32 mouse cellular contexts compared by ENCODE assay signal in genomic region chr13:86336471-86336870, GRCm38 (mm10).
"Had no signal": no experiment of that assay in that cellular context is flagged by ENCODE, and none has a peak within 500 bp of the region (broad histone marks: within the 10 kb centered on the region; RNA-seq: fewer than 3 reads in every experiment).

No protein-coding gene starts in this region.

- H3K4me2 ChIP-seq: limb, embryonic 12.5 days; limb, embryonic 13.5 days; limb, embryonic 15.5 days; liver, embryonic 11.5 days; liver, embryonic 12.5 days; liver, embryonic 13.5 days; liver, embryonic 15.5 days; lung, embryonic 14.5 days; lung, embryonic 15.5 days; midbrain, embryonic 11.5 days; midbrain, embryonic 12.5 days; midbrain, embryonic 13.5 days; midbrain, embryonic 15.5 days; neural tube, embryonic 12.5 days; neural tube, embryonic 13.5 days had no signal

- H3K4me1 ChIP-seq: limb, embryonic 10.5 days; limb, embryonic 12.5 days; limb, embryonic 13.5 days; limb, embryonic 15.5 days; liver, embryonic 12.5 days; liver, embryonic 13.5 days; liver, embryonic 15.5 days; lung, embryonic 15.5 days; megakaryocyte, embryonic 14.5 days; midbrain, embryonic 10.5 days; midbrain, embryonic 12.5 days; midbrain, embryonic 13.5 days; midbrain, embryonic 15.5 days; neural tube, embryonic 12.5 days; neural tube, embryonic 13.5 days had no signal

- H3K4me3 ChIP-seq: limb, embryonic 10.5 days; limb, embryonic 12.5 days; limb, embryonic 13.5 days; limb, embryonic 15.5 days; liver, embryonic 12.5 days; liver, embryonic 13.5 days; liver, embryonic 15.5 days; lung, embryonic 15.5 days; megakaryocyte, embryonic 14.5 days; midbrain, embryonic 10.5 days; midbrain, embryonic 12.5 days; midbrain, embryonic 13.5 days; midbrain, embryonic 15.5 days; myocyte; neural tube, embryonic 12.5 days; neural tube, embryonic 13.5 days had no signal

- DNase-seq: left cerebral cortex, postnatal 4 days; liver; liver, embryonic 13.5 days; liver, postnatal 0 days; lung, adult 18-20 months; lung, adult 2 months; lung, embryonic 14.5 days; lung, postnatal 10 days; lung, postnatal 14 days; lung, postnatal 36 days; lung, postnatal 4 days; midbrain, embryonic 14.5 days had no signal

- H3K27ac ChIP-seq: limb, embryonic 10.5 days; limb, embryonic 12.5 days; limb, embryonic 13.5 days; limb, embryonic 15.5 days; liver, embryonic 12.5 days; liver, embryonic 13.5 days; liver, embryonic 14.5 days; liver, embryonic 15.5 days; lung, embryonic 15.5 days; macrophage; midbrain, embryonic 10.5 days; midbrain, embryonic 12.5 days; midbrain, embryonic 13.5 days; midbrain, embryonic 15.5 days; neural tube, embryonic 12.5 days; neural tube, embryonic 13.5 days had no signal

- H3K36me3 ChIP-seq: limb, embryonic 10.5 days; limb, embryonic 12.5 days; limb, embryonic 13.5 days; limb, embryonic 15.5 days; liver, embryonic 12.5 days; liver, embryonic 13.5 days; liver, embryonic 15.5 days; lung, embryonic 15.5 days; midbrain, embryonic 10.5 days; midbrain, embryonic 12.5 days; midbrain, embryonic 13.5 days; midbrain, embryonic 15.5 days; neural tube, embryonic 12.5 days; neural tube, embryonic 13.5 days had no signal

- H3K9ac ChIP-seq: limb, embryonic 12.5 days; limb, embryonic 13.5 days; limb, embryonic 15.5 days; liver, embryonic 12.5 days; liver, embryonic 13.5 days; liver, embryonic 14.5 days; liver, embryonic 15.5 days; liver, postnatal 0 days; lung, embryonic 14.5 days; lung, embryonic 15.5 days; midbrain, embryonic 12.5 days; midbrain, embryonic 13.5 days; midbrain, embryonic 15.5 days; neural tube, embryonic 12.5 days; neural tube, embryonic 13.5 days had no signal

- ATAC-seq: liver, embryonic 12.5 days; liver, postnatal 0 days; midbrain, embryonic 13.5 days; midbrain, embryonic 15.5 days; midbrain, embryonic 16.5 days had no signal

- H3K9me3 ChIP-seq: limb, embryonic 10.5 days; limb, embryonic 12.5 days; limb, embryonic 13.5 days; limb, embryonic 15.5 days; liver, embryonic 12.5 days; liver, embryonic 13.5 days; lung, embryonic 15.5 days; midbrain, embryonic 10.5 days; midbrain, embryonic 12.5 days; midbrain, embryonic 13.5 days; midbrain, embryonic 15.5 days; neural tube, embryonic 12.5 days; neural tube, embryonic 13.5 days had no signal

- H3K27me3 ChIP-seq: limb, embryonic 12.5 days; limb, embryonic 13.5 days; limb, embryonic 15.5 days; liver, embryonic 12.5 days; liver, embryonic 13.5 days; liver, embryonic 15.5 days; lung, embryonic 15.5 days; megakaryocyte, embryonic 14.5 days; midbrain, embryonic 12.5 days; midbrain, embryonic 13.5 days; midbrain, embryonic 15.5 days; neural tube, embryonic 12.5 days; neural tube, embryonic 13.5 days had no signal
